Mouse (Mus musculus): ENCODE measurements around the gene Bahcc1.

GRCm38 (mm10) chr11:120254420-120254819, 21.7 kb downstream of the Bahcc1 start:
- TF ChIP-seq POLR2A (IDR thresholded peaks at IDR 0.05; ENCODE audit: low read depth, low read length): no peak
- TF ChIP-seq CTCF (conservative IDR thresholded peaks at IDR 0.05; ENCODE audit: insufficient read depth, insufficient read length, low read depth, low read length): no peak

Measured in kidney, adult 2 months (tissue).